Mouse (Mus musculus) B cell, adult (primary cell): ENCODE data around the gene Serpina3a. TPM values are rescaled to one million over a fixed set of nuclear protein-coding genes. Genes with fewer than 3 reads are reported as not detected.

Experiments
- total RNA-seq: library from RNA; stranded (reverse); gene quantifications from 4 replicates; pipeline ENCODE4 v1.2.4, GENCODE M21; 2023; ENCODE audit not compliant: inconsistent age

Serpina3a gene
- not detected in 4 replicates for total RNA-seq

DNA sequence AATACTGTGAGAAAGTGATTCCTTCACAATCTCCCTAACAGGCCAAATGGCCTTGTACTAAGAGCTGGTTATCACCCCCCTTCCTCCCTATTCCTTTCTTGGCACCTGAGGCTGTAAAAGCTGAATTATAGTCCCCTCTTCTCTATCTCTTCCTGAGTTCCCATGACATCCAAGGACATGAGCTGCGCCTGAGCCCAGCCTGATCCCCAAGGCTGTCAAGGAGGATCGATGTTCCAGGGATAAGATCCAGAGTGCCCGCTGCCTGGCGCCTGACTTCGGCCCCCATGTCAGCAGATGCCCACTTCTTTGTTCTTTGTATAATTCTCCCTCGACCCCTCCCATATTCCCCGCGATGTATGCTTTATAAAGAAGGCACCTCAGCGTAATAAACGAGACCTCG is at the start of gene Serpina3a:
Gene Serpina3a, plus strand, starts transcription at position 392 of the 400 bp plus-strand sequence.

GRCm38 (mm10) chr12:104100768-104101167 is 11.8 kb upstream of the Serpina3a start, which contains the start of gene Serpina5:
Serpina5 (plus strand) TSS chr12:104101113.

DNA sequence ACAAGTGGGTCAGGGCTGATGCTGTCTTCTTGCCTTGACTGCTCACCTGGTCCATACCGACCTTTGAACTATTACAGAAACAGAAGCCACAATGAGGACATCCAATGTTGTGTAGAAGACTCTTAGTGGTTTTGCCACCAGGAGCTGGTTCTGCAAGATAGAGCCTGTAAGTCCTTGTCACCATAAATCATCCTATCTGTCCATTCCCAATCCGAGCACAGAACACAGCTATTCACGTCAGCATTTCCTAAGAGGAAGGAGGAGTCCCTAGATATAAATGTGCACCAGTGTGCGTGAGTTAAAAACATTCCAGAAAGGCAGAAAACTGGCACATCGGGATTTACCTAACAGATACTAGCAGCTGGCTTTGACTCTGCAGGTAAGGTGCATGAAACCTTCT is 15.2 kb downstream of the Serpina3a start, which contains the start of gene Serpina3b:
Gene Serpina3b, plus strand, starts transcription at position 301 of the 400 bp plus-strand sequence.

DNA sequence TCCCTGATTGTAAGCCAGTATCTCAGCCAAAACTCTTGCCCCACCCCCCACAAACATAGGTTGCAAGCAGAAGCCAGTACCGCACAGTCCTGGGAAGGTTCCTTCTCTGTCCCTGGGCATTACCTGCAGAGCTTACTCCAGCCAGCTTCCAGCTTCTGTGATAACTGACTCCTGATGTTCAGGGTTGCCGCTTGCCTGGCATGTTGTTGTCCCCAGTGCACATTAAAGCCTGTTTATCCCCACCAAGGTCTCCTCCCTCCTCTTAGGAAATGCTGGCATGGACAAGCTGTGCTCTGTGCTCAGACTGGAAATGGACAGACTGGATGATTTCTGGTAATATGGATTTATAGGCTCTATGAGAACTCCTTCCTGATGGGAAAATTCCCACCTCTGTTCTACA is 41.1 kb downstream of the Serpina3a start, which contains the start of gene Serpina3c:
Gene Serpina3c, minus strand, starts transcription at position 215 of the 400 bp plus-strand sequence.

Other genes starting within 250 kb of the Serpina3a start
- not detected in 4 replicates for gene Serpina1a, start 249.2 kb upstream of the Serpina3a start, total RNA-seq
- gene Serpina1c, start 207.8 kb upstream of the Serpina3a start, total RNA-seq, result not detected in 4 replicates
- gene Serpina1e, start 153.7 kb upstream of the Serpina3a start, total RNA-seq, result not detected in 4 replicates
- not detected in 4 replicates for gene Serpina11, start 122.8 kb upstream of the Serpina3a start, total RNA-seq
- gene Serpina9, start 99.0 kb upstream of the Serpina3a start, total RNA-seq, result not detected in 4 replicates
- gene Serpina12, start 68.3 kb upstream of the Serpina3a start, total RNA-seq, result not detected in 4 replicates
- gene Serpina5, start 11.6 kb upstream of the Serpina3a start, total RNA-seq, result not detected in 4 replicates
- gene Serpina3b, start 15.3 kb downstream of the Serpina3a start, total RNA-seq, result not detected in 4 replicates
- not detected in 4 replicates for gene Serpina3c, start 41.1 kb downstream of the Serpina3a start, total RNA-seq
- 5.7 to 6.5 TPM (median 6.3 TPM) in 4 replicates for gene Serpina3f, start 101.8 kb downstream of the Serpina3a start, total RNA-seq
- gene Serpina3g, start 123.5 kb downstream of the Serpina3a start, total RNA-seq, result 90.4 to 97.7 TPM (median 94.9 TPM) in 4 replicates
- 0.87 to 2.8 TPM (median 2.1 TPM) in 4 replicates for gene Serpina3i, start 150.4 kb downstream of the Serpina3a start, total RNA-seq
- not detected in 4 replicates for gene Serpina3j, start 201.8 kb downstream of the Serpina3a start, total RNA-seq
- gene Serpina3k, start 225.8 kb downstream of the Serpina3a start, total RNA-seq, result not detected in 4 replicates
- gene Serpina3m, start 225.8 kb downstream of the Serpina3a start, total RNA-seq, result not detected in 4 replicates